Mouse (Mus musculus) heart, embryonic 12.5 days (tissue): ENCODE results near the gene Prkg1. TPM values are rescaled to one million over a fixed set of nuclear protein-coding genes. Genes with fewer than 3 reads are reported as not detected.

ENCODE experiments used
- ATAC-seq: fragments of 200-750 bp; cut with Nextera tagmentation; 2 replicates; pipeline ENCODE4 v1.8.0; 2017; ENCODE audit warnings: moderate TSS enrichment, moderate library complexity; ENCODE audit not compliant: insufficient number of reproducible peaks, low FRiP score
- H3K27ac ChIP-seq: fragments of 300-500 bp; sonication (generic); 2 replicates; pipeline ENCODE4 v1.5.1; 2016; ENCODE audit warnings: mild to moderate bottlenecking, moderate library complexity; ENCODE audit not compliant: poor library complexity, severe bottlenecking
- H3K27me3 ChIP-seq: fragments of 300-500 bp; sonication (generic); replicated peaks from 2 replicates; pipeline ENCODE4 v1.6.1; 2016; ENCODE audit warnings: mild to moderate bottlenecking, moderate library complexity
- H3K36me3 ChIP-seq: fragments of 300-500 bp; sonication (generic); 2 replicates; pipeline ENCODE4 v1.6.1; 2016; ENCODE audit warnings: mild to moderate bottlenecking, moderate library complexity
- H3K4me1 ChIP-seq: fragments of 300-500 bp; sonication (generic); replicated peaks from 2 replicates; pipeline ENCODE4 v1.6.1; 2016; ENCODE audit warnings: mild to moderate bottlenecking
- H3K4me2 ChIP-seq: fragments of 300-500 bp; sonication (generic); 2 replicates; pipeline ENCODE4 v1.6.1; 2016; ENCODE audit warnings: mild to moderate bottlenecking, moderate library complexity
- H3K4me3 ChIP-seq: fragments of 300-500 bp; sonication (generic); 2 replicates; pipeline ENCODE4 v1.5.1; 2016; ENCODE audit warnings: mild to moderate bottlenecking
- H3K9ac ChIP-seq: fragments of 300-500 bp; sonication (generic); 2 replicates; pipeline ENCODE4 v1.6.1; 2016; ENCODE audit warnings: mild to moderate bottlenecking, moderate library complexity
- H3K9me3 ChIP-seq: fragments of 300-500 bp; sonication (generic); replicated peaks from 2 replicates; pipeline ENCODE4 v1.6.1; 2016; ENCODE audit warnings: mild to moderate bottlenecking, moderate library complexity
- WGBS: fragments of 180-500 bp; shearing (Covaris S2); methylation state at CpG from one replicate; pipeline ENCODE4 v1.1.7; 2016; 5-methylcytosine and 5-hydroxymethylcytosine counted together
- polyA plus RNA-seq: library from polyadenylated mRNA; unstranded; fragments of >200 nt; fragmentation: Nextera tagmentation; extraction: Ambion mirVana; gene quantifications from 2 replicates; pipeline ENCODE4 v1.2.1, GENCODE M21; 2016

Gene Prkg1
- polyA plus RNA-seq, 1 experiment from 2014 or later = 10.7 TPM

DNA sequence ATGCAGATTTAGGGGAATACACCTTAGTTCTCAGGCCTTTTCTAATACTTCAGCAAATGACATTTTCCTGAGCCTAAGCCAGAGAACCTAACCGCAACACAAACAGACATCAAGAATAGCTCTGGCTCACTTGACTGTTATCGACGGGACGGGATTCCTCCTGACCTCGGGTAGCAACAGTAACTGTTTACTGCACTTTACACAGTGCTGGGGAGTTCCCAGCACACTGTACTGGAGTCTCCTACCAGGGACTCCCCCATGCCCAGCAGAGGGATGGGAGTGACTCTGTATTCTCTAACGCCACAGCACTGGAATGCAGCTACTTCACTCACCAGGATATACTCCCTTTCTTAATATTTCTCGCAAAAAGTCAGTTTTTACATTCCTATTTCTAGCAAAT is 1141.2 kb downstream of the Prkg1 start:
- Histone ChIP-seq H3K9me3 (no peaks in the 10 kb centered on the region), H3K4me1 (peaks cover 22% of the 10 kb centered on the region), H3K9ac (no peak overlapping the region), H3K27me3 (no peaks in the 10 kb centered on the region), H3K27ac (peak overlapping the region; percentile 28; the same call in 1 of the 2 replicates), H3K4me3 (0 out of 2 replicates have a peak overlapping the region, but pooled peaks have one; percentile 0), H3K4me2 (peak overlapping the region; percentile 36; the same call in 1 of the 2 replicates), H3K36me3 (no peaks in the 10 kb centered on the region)
- 0 out of 2 replicates have a peak, but pooled peaks have one; percentile 73 for ATAC-seq
- WGBS = 30% methylated on average over 7 of the region's 7 CpGs

DNA sequence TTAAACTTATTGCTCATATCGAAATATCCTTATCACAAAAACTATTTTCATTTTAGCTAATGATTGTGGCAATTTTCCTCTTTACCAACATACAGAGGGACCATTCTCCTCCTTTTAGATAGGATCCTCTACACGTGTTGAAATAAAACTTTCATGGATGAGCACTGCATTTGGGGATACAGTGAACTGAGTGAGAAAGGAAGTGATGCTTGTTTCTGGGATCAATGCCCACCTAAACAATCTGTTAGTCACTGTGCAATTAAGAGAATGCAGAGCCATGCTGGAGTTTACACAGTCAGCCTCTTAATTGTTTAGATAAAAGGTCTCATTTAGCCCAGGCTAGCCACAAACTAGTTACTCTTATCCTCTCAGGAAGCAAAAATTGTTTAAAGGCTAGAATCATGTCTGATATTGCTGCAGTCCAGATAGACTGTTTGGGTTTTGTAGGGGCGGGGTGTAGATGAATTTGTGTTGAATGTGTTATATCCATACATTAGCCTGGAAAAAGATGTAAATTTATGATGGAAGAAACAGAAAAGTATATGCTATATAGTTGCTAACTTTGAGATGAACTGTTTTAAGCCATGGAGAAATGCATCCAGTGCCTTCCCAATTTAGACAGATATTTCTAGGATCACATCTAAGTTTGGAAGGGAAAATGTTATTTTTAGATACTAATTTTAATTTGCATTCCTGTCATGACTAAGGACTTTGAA is 1151.5 kb downstream of the Prkg1 start:
- no peaks in the 10 kb centered on the region for H3K36me3 ChIP-seq
- H3K27me3 ChIP-seq = no peaks in the 10 kb centered on the region
- ATAC-seq = no peak
- H3K9ac ChIP-seq = no peak overlapping the region
- no peak overlapping the region for H3K4me2 ChIP-seq
- H3K4me1 ChIP-seq = no peaks in the 10 kb centered on the region
- no peak overlapping the region for H3K4me3 ChIP-seq
- peaks cover 10% of the 10 kb centered on the region; the same call in 1 of the 2 replicates for H3K9me3 ChIP-seq
- 77% methylated on average over 3 of the region's 3 CpGs for WGBS
- H3K27ac ChIP-seq = no peak overlapping the region

DNA sequence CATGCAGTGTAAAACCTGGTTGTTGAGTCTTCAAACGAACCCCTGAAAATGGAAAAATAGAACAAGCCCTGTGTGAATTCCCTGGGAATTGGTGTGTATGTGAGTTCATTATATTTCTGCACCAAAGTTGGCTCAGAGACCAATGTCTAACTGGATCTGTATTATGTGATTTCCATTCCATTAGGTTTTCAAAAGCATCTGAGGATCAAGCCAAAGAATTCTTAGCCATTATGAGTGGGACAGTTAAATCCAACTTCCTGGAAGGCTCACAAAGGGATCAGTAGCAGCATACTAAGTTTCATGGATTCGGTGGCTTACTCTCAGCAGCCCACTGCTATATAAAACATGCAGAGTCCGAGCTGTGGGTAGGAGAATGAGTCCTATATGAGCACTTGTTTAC is 1178.5 kb downstream of the Prkg1 start:
- Histone ChIP-seq H3K36me3 (0 out of 2 replicates have a peak, but pooled peaks cover 4% of the 10 kb centered on the region), H3K9ac (no peak overlapping the region), H3K27me3 (no peaks in the 10 kb centered on the region), H3K4me3 (no peak overlapping the region), H3K4me2 (no peak overlapping the region), H3K27ac (no peak overlapping the region), H3K4me1 (no peaks in the 10 kb centered on the region), H3K9me3 (no peaks in the 10 kb centered on the region)
- 64% methylated on average over 3 of the region's 3 CpGs for WGBS
- ATAC-seq = no peak

DNA sequence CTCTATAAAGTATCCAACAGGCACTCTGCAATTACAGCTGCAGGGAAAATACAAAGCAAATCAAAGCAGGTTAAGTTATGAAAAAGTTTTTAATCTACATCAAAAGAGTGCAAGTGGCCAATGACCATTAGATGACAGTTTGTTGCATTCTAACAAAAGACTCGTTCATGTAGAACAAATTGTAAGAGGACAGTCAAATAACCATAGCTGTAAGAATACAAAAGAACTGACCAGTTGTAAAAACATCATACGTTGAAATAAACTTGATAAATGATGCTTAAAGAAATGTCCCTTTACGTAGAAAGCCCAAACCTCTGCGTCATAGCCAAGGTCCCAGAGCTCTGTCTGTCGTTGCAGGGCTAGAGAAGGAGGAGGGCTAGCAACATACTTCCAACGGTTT is 1200.3 kb downstream of the Prkg1 start:
- Histone ChIP-seq H3K4me2 (no peak overlapping the region), H3K27ac (no peak overlapping the region), H3K4me3 (no peak overlapping the region), H3K9me3 (peaks cover 10% of the 10 kb centered on the region; the same call in 1 of the 2 replicates), H3K9ac (no peak overlapping the region), H3K27me3 (no peaks in the 10 kb centered on the region), H3K36me3 (no peaks in the 10 kb centered on the region), H3K4me1 (no peaks in the 10 kb centered on the region)
- ATAC-seq = no peak
- 77% methylated on average over 6 of the region's 6 CpGs for WGBS

DNA sequence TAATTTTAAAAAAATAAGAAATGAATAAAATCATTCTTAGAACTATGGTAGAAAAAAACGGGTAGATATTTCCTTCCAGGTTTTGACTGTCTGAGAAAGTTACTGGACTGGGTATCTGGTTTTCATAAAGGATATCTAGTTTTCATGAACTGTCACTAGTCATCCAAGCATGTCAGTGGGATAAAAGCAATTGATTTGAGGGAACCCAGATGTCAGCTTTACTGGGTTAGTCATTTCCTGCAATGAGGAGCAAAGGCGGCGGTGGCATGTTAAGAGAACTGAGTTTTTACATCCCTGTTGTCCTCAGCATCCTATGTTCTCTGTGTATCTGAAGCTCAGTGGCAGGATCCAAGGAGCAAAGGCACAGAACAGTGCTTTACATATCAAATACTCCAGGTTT is 1201.0 kb downstream of the Prkg1 start:
- Histone ChIP-seq H3K27me3 (no peaks in the 10 kb centered on the region), H3K36me3 (no peaks in the 10 kb centered on the region), H3K27ac (no peak overlapping the region), H3K9me3 (peaks cover 10% of the 10 kb centered on the region; the same call in 1 of the 2 replicates), H3K4me3 (no peak overlapping the region), H3K4me2 (no peak overlapping the region), H3K4me1 (no peaks in the 10 kb centered on the region), H3K9ac (no peak overlapping the region)
- ATAC-seq = no peak
- 51% methylated on average over 3 of the region's 3 CpGs for WGBS

DNA sequence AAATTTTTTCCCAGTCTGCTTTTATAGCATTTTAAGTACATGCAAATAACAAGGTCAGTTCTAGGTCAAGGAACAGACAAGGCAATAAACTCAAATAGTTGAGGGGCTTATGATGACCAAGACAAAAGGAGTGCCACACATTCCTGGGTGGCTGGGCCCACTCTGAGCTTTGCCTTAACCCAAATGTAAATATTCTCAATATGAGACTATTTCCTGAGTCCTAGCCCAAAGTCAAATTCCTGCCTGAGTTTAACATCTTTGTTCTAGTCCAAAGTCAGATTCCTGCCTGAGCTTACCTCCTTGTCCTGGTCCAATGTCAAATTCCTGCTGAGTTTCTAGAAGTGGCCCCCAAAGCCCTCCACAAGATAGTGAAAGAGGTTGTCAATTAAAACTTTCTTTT is 1206.8 kb downstream of the Prkg1 start:
- Histone ChIP-seq H3K4me3 (no peak overlapping the region), H3K27me3 (0 out of 2 replicates have a peak, but pooled peaks cover under 1% of the 10 kb centered on the region), H3K27ac (no peak overlapping the region), H3K4me2 (no peak overlapping the region), H3K4me1 (no peaks in the 10 kb centered on the region), H3K9ac (no peak overlapping the region), H3K36me3 (no peaks in the 10 kb centered on the region), H3K9me3 (peaks cover 10% of the 10 kb centered on the region; the same call in 1 of the 2 replicates)
- ATAC-seq = no peak

DNA sequence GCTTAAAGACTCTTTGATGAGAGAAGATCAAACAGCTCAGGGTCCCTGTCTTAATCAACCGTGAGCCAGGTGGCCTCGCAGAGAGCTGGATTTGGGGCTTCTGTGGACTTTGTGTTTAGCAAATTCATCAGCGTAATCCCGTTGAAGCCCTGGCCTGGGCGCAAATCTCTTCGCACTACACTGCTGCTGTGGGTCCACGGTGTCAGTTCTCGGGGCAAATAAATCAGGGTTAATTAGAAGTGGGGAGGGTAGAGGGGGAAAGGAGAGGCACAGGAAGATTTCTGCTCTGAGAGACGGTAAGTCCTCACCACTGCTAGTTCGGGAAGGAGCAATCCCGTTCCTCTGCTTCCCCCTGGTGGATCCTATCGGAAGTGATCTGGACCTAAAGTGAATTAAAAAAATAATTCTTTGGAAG is 1210.4 kb downstream of the Prkg1 start:
- peak overlapping the region; percentile 63 for H3K9ac ChIP-seq

DNA sequence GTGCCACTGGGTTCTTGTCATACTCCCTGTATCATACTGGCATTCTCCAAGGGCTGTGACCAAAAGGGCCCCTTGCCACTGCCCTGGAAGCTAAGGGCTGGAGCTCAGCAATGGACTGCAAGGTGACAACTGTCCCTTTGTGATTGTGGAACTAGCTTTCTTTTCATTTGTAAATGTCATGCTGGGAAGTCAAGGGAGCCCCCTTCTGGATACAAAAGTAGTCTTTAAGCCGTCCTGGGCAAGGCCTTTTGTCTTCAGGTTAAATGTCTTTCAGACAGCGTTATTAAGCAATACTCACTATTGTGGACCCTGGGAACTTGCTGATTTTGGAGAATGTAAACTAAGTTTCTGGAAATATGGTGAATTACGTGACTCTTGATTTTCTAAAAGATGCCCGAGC is 1211.1 kb downstream of the Prkg1 start:
- H3K4me2 ChIP-seq = no peak overlapping the region
- H3K9me3 ChIP-seq = no peaks in the 10 kb centered on the region
- no peaks in the 10 kb centered on the region for H3K36me3 ChIP-seq
- H3K27me3 ChIP-seq = peaks cover 12% of the 10 kb centered on the region; the same call in 1 of the 2 replicates
- no peak overlapping the region for H3K27ac ChIP-seq
- ATAC-seq = no peak
- no peak overlapping the region for H3K4me3 ChIP-seq
- 12% methylated on average over 4 of the region's 4 CpGs for WGBS
- H3K9ac ChIP-seq = no peak overlapping the region
- peaks cover 17% of the 10 kb centered on the region for H3K4me1 ChIP-seq

More for the DNA sequence above, 1210.4 kb downstream of the Prkg1 start:
- Histone ChIP-seq H3K4me2 (peak overlapping the region; percentile 76), H3K4me3 (peak overlapping the region; percentile 39), H3K9me3 (no peaks in the 10 kb centered on the region), H3K27ac (no peak overlapping the region), H3K27me3 (0 out of 2 replicates have a peak, but pooled peaks cover 7% of the 10 kb centered on the region), H3K4me1 (peaks cover 10% of the 10 kb centered on the region; the same call in 1 of the 2 replicates), H3K36me3 (no peaks in the 10 kb centered on the region)
- WGBS = under 1% methylated on average over 12 of the region's 12 CpGs
- no peak for ATAC-seq

DNA sequence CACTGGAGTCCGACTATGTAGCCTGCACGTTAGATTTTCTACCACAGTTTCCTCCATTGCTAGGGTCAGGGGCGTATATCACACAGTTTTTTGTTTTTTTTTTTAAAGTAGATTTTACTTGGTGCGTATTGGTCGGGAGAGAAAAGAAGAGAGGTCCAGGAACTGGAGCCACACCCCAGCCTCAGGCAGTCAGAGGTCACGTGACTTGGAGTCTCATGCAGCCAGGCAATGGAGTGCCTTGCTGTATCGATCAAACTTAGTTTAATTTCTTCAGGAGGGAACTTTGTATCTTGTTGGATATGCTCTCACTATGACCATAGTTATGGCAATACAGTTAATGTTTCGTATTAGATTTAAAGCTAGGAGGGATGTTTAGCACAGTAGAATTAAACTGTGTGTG is 1212.6 kb downstream of the Prkg1 start:
- no peak for ATAC-seq
- Histone ChIP-seq H3K36me3 (no peaks in the 10 kb centered on the region), H3K4me3 (no peak overlapping the region), H3K27ac (no peak overlapping the region), H3K9me3 (no peaks in the 10 kb centered on the region), H3K27me3 (peaks cover 27% of the 10 kb centered on the region), H3K9ac (no peak overlapping the region), H3K4me1 (peaks cover 20% of the 10 kb centered on the region), H3K4me2 (no peak overlapping the region)
- WGBS = 61% methylated on average over 8 of the region's 8 CpGs

DNA sequence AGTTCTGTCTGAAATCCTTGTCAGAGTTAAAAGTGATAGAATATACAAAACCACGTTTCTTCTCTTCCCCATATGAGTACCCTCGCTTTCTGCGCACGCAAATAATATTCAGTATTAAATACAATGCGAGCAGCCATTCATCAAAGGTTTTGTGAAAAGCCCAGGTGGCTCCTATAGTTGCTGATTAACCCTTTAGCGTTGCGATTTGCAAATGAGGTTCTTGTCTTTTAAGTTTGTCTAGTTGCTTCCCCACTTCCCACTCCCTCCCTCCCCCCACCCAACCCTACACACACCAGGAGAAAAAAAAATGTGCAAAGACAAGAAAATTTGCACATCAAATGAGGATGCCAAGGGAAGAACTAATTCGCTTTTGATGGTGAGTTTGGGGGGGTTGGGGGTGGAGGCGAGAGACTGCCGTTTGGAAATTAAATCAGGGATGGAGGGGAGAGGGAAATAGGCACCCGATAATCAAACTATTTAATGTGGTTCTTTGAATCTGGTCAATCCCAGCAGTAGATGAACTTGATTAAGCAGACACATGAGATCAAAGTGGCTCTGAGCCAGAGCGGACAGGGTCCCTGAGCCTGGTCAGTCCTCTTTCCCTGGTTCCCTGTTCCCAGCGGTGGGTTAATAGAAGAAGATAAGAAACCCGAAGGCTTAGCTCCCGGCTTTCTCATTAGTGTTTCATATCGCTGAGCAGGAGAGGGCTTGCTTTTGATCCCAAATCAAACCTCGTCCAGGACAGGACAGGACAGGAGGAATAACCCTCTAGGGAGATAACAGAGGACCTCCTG is 1214.8 kb downstream of the Prkg1 start:
- H3K4me1 ChIP-seq = peaks cover 20% of the 10 kb centered on the region
- WGBS = under 1% methylated on average over 17 of the region's 17 CpGs
- no peaks in the 10 kb centered on the region for H3K36me3 ChIP-seq
- no peaks in the 10 kb centered on the region for H3K9me3 ChIP-seq
- ATAC-seq = no peak
- peak overlapping the region; percentile 86 for H3K4me2 ChIP-seq
- peak overlapping the region; percentile 54 for H3K4me3 ChIP-seq
- peaks cover 30% of the 10 kb centered on the region for H3K27me3 ChIP-seq
- H3K27ac ChIP-seq = no peak overlapping the region
- peak overlapping the region; percentile 58; the same call in 1 of the 2 replicates for H3K9ac ChIP-seq
